Mouse (Mus musculus): ENCODE results near the gene Gm3532. TPM values are rescaled to one million over a fixed set of nuclear protein-coding genes. Genes with fewer than 3 reads are reported as not detected.
"Not testable (repeated sequence)": the region's sequence is repeated elsewhere in the genome, so short reads cannot be mapped to it uniquely, and the experiment has no call there.

Gene Gm3532
- not detected for total RNA-seq (2021)
- long read RNA-seq, experiment 1 = 0 reads
- long read RNA-seq, experiment 2 = 0 reads

DNA sequence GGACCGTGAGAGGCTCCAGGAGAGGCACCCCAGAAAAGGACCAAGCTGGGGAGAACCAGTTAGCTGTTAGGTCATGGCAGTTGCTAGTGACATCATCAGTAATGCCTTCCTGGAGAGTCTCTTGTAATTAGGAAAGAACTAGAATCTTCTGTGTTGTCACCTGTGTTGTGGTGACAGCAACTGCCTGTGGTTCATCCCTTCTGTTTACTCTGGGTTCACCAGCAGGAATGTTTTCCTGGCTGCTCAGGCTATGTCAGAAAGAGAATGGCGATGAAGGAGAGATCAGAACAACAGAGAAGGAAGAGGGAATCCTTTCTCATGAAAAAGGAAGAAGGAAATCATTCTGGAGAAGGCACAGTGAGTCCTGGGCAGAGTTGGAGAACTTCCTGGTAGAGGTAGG is at the start of gene Gm3532:
TSS of gene Gm3532 (plus strand) at position 301 of the 400 bp plus-strand sequence.
- not testable (repeated sequence) for DNase-seq (ENCODE audit: low spot score)

DNA sequence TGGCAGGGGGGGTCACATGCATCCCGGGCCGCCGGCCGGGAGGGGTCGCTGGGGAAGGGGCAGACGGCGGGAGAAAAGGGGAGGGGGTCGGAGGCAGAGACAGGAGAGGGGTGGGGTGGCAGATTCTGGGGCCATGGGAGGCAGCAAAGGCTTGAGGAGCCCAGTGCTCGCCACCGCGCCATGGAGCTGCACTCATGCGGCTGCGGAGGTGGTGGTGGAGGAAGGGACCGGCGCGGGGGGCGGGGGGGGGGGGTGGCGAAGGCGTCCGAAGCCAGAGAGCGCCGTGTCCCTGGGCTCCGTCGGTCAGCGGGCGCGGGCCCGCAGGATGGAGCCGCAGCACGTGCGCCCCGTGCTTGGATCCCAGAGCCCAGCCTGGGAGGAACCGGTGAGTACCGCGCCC is 36.9 kb upstream of the Gm3532 start, which contains the start of gene Gm3488:
TSS of gene Gm3488 (plus strand) at position 301 of the 400 bp plus-strand sequence.
- DNase-seq (ENCODE audit: low spot score) = not testable (repeated sequence)

Other genes starting within 250 kb of the Gm3532 start
- not detected for gene Gm3542, start 203.6 kb upstream of the Gm3532 start, total RNA-seq (2021)
- not detected for gene Gm3500, start 149.4 kb upstream of the Gm3532 start, total RNA-seq (2021)
- gene Gm3194, start 83.0 kb upstream of the Gm3532 start, total RNA-seq (2021) = under 1 TPM in 1 of 2 experiments, not detected in 1; 0.26 TPM
- not detected for gene Gm8246, start 60.7 kb upstream of the Gm3532 start, total RNA-seq (2021)
- gene Gm3187, start 54.3 kb upstream of the Gm3532 start, total RNA-seq (2021) = not detected
- not detected for gene Gm3488, start 36.8 kb upstream of the Gm3532 start, total RNA-seq (2021)
- gene Gm8265, start 94.5 kb downstream of the Gm3532 start, total RNA-seq (2021) = not detected
- gene Gm9603, start 149.0 kb downstream of the Gm3532 start, total RNA-seq (2021) = not detected
- gene Gm3373, start 203.1 kb downstream of the Gm3532 start, total RNA-seq (2021) = under 1 TPM in 1 of 2 experiments, not detected in 1; 0.14 TPM